Mouse (Mus musculus): ENCODE data around the gene Cdkl5.

Cdkl5 gene

GRCm38 (mm10) chrX:160994543-160995121, at the start of gene Cdkl5:
Gene Cdkl5 (minus strand): TSS chrX:160994704.
- peak; percentile 93 to 95 for DNase-seq

GRCm38 (mm10) chrX:161033235-161033803, 38.8 kb upstream of the Cdkl5 start:
- peak; percentile 37 to 47 for DNase-seq

- DNase-seq: peak in 1 of 2 experiments; percentile 1
Observed at GRCm38 (mm10) chrX:161032423-161032822, 37.9 kb upstream of the Cdkl5 start.

- no peak for DNase-seq
Observed at GRCm38 (mm10) chrX:161030233-161030632, 35.7 kb upstream of the Cdkl5 start.

DNA sequence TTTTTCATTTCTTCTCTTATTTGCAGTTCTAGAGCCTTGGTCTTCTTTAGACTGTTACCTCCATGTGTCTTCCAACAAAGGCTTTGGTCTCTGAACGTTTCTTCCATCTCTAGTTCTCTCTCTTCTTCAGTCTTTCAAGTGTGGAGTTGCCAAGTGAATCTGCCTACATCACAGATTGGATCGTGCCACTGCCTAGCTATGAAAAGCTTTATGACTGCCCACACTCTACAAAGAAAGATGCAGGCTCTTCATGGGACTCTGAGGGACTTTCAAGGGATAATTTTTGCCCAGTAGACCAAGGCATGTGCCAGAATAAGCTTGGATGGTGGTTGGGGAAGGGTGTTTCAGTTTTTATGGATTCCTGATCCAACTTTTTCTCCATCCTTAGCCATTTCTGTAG, 30.0 kb upstream of the Cdkl5 start:
- no peak for DNase-seq

- DNase-seq: no peak
Observed at GRCm38 (mm10) chrX:161021548-161021947, 27.0 kb upstream of the Cdkl5 start.

DNA sequence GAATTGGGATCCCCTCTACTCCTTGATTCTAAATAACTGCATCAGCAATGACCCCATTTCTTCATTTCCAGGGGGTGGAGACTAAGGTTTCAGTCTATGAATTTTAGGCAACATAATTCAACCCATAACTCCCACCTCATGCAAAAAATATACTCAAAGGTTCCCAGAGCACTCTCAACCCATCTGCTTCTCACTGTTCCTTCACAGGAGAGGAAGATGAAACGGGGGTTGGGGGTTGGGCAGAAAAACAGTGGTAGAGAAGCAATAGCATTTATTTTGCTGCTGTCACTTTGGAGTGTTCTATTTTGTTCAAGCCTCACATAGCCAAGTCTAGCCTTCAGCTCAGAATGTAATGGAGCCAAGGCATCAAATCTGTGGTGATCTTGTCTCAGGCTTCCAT, 23.7 kb upstream of the Cdkl5 start:
- DNase-seq: no peak

GRCm38 (mm10) chrX:161006272-161006671, 11.8 kb upstream of the Cdkl5 start:
- DNase-seq: no peak

DNA sequence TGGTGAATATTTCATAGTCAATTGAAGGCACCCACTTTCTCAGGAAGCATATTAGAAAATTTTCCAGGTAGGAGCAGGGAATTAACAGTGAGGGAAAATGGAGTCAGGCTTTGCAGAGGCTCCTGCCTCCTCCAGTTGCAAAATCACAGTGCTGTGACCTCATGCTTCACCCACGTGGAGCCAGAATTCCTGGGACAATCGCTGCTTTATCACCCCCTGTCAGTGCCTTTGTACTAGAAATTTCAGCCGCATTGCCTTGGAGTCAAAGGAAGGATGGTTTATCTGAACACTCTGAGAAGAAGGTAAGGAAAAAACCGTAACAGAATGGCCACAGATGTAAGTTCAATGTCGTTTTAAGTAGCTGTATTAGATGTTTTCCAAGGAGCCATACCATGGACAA, 1.5 kb upstream of the Cdkl5 start:
- DNase-seq: no peak

- DNase-seq: peak; percentile 47 to 63
Observed at GRCm38 (mm10) chrX:160995131-160995667, 695 bp upstream of the Cdkl5 start.

GRCm38 (mm10) chrX:160993749-160994539, 560 bp downstream of the Cdkl5 start:
- DNase-seq: peak in 1 of 2 experiments; percentile 19

- DNase-seq: no peak
Observed at GRCm38 (mm10) chrX:160992703-160993102, 1.8 kb downstream of the Cdkl5 start.

GRCm38 (mm10) chrX:160990276-160990675, 4.2 kb downstream of the Cdkl5 start:
- no peak for DNase-seq

DNA sequence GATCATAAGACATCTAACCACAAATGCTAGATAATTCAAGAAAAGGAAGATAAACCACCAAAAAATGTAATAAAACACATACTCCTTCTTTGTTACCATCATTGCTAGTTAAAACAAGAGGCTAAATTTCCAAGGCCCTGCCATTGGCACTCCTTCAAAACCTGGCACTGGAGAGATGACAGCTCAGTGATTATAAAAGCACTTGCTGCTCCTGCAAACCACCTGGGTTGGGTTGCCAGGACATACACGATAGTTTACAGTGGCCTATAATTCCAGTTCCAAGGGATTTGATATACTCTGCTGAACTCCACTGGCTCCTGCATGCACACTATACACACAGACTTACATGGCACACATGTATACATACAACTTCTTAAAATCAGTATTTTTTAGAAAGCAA, 16.6 kb downstream of the Cdkl5 start:
- no peak for DNase-seq

- DNase-seq: no peak
Observed at GRCm38 (mm10) chrX:160971991-160972545, 22.4 kb downstream of the Cdkl5 start.

DNA sequence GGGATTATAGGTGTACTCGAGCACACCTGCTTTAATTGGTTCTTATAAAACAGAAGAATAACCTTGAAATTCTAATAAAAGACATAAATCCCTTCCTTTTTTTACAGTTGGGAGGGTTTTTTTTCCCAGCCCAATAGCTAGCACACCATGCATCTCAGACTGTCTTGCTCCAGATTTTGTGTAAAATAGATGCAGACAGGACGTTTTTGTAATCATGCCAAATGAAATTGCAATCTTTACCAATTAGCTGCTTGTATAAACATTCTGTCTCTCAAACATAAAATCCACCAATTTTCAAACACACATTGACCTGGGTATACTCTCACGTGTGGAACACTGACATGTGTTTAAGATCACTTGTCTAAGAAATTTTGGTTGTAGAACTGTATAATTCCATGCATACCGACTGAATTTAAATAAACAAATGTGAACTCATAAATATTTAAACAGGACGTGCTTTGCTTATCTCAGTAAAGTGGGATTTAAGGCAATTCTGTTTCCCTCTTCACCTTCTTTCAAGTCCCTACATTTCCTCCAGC, 35.8 kb downstream of the Cdkl5 start:
- no peak for DNase-seq

DNA sequence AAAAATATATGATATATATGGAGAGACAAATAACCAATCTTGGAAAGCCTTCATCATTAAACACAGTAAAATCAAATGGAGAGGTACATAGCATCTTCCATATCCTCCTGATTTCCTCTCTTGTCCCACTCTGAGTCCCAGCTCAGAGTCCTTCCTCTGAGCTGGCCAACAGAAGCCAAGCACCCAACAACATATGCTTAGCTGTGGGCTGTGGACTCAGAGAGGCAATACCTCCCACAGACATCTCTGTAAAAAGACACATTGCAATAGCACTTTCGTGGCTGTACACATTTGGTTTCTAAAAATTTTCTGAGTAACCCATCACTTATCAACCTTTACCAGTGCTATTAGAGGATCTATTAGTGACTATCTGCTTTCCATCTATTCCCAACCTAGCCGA, 44.9 kb downstream of the Cdkl5 start:
- DNase-seq: no peak

- DNase-seq: no peak
Observed at GRCm38 (mm10) chrX:160944722-160945121, 49.8 kb downstream of the Cdkl5 start.

DNA sequence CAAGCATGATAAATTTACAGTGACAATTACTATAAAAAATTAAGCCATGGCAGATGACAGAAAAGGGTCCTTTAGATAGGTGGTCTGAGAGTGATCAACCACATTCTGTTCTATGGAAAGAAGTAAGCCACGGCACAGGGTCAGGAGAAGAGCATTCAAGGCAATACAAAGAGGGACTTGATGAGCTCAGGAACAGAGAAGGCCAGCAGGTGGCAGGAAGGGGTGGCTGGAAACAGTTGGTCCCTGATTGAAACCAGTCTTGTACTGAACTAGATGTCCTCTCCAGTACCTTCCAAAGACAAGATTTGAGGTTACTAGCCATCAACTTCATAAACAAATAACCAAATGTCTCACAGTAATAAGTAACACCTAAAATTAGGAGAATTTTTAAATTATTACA, 59.0 kb downstream of the Cdkl5 start:
- DNase-seq: peak; percentile 1 to 9

DNA sequence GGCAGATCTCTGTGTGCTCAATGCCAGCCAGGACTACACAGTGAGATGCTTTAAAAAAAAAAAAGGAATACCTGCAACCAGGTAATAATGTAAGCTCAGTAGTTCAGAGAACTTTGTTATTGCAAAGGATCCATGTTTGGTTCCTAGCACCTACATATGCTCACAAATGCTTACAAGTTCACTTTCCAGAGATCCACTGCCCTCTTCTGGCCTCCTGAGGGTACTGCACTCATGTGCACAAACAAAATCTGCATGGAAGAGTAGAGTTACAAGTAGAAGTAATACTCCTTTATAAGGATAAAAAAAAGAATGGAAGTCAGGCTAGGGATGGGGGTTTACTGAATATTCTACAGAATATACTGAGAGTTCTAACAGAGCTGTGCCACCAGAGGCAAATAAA, 63.8 kb downstream of the Cdkl5 start:
- peak; percentile 19 to 27 for DNase-seq

DNA sequence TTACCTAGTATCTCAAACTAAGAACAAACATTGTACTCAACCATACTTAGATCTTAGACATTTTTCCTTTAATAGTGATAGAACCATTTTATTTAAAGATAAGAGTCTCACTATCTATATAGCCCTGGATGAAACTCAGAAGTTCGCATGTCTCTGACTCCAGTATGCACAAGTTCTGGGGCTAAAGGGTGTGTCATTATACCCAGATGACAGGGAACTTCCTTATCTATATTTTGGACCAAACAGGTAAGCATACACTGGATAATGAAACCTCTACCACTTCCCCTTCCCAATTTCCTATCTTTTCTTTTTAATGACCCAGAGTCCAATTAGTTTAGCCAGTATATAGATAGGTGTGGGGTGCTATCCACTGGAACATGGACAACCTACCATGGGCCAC, 65.6 kb downstream of the Cdkl5 start:
- DNase-seq: no peak

GRCm38 (mm10) chrX:160919022-160919637, 75.4 kb downstream of the Cdkl5 start:
- no peak for DNase-seq

- no peak for DNase-seq
Observed at GRCm38 (mm10) chrX:160906952-160907351, 87.6 kb downstream of the Cdkl5 start, which contains the start of gene Gja6. Gene Gja6 (minus strand): TSS chrX:160907052.
